ENCODE assay signal across 8 mouse cellular contexts in genomic region chr13:52253138-52253537, GRCm38 (mm10).
DNase-seq lines count a peak whose midpoint lies in the region; ATAC-seq and TF ChIP-seq lines count a peak whose summit lies in the region.

No protein-coding gene starts in this region.

- 31% methylated on average over 8 of the region's 8 CpGs for WGBS in intestine, embryonic 14.5 days
- 27% methylated on average over 8 of the region's 8 CpGs for WGBS in intestine, embryonic 15.5 days

- H3K4me3 ChIP-seq in intestine, embryonic 14.5 days (ENCODE audit: low read depth, low read length): no peak overlapping the region
- H3K4me3 ChIP-seq in intestine, embryonic 15.5 days (replicated peaks): no peak overlapping the region
- H3K4me3 ChIP-seq in E14TG2a.4 (replicated peaks; ENCODE audit: low read length): no peak overlapping the region

- H3K27me3 ChIP-seq in intestine, embryonic 14.5 days (replicated peaks; ENCODE audit: control insufficient read depth, insufficient read depth, low read length): no peaks in the 10 kb centered on the region
- H3K27me3 ChIP-seq in intestine, embryonic 15.5 days (replicated peaks): no peaks in the 10 kb centered on the region
- H3K27me3 ChIP-seq in E14TG2a.4 (ENCODE audit: insufficient read depth, low read length): peaks cover 6% of the 10 kb centered on the region; the same call in 1 of the 2 replicates

- TF ChIP-seq CTCF in E14TG2a.4 (conservative IDR thresholded peaks at IDR 0.05; ENCODE audit: low read length): peak; percentile 87

- H3K4me1 ChIP-seq in intestine, embryonic 14.5 days (replicated peaks; ENCODE audit: control insufficient read depth, insufficient read depth, low read length): no peaks in the 10 kb centered on the region
- no peaks in the 10 kb centered on the region for H3K4me1 ChIP-seq in intestine, embryonic 15.5 days (replicated peaks)
- H3K4me1 ChIP-seq in E14TG2a.4 (replicated peaks; ENCODE audit: low read depth, low read length): peaks cover 72% of the 10 kb centered on the region

- H3K9me3 ChIP-seq in intestine, embryonic 14.5 days (ENCODE audit: control insufficient read depth, low read length): no peaks in the 10 kb centered on the region
- H3K9me3 ChIP-seq in intestine, embryonic 15.5 days: no peaks in the 10 kb centered on the region
- no peaks in the 10 kb centered on the region for H3K9me3 ChIP-seq in E14TG2a.4 (ENCODE audit: low read length)

- peak; percentile 74 for DNase-seq in intestine, embryonic 14.5 days (ENCODE audit: low spot score)
- peak; percentile 19 for DNase-seq in cerebellum, adult 11-12 months
- DNase-seq in frontal cortex, postnatal 36 days (ENCODE audit: low spot score in 2 of 2): peak; percentile 34 to 66
- peak; percentile 21 for DNase-seq in lung, postnatal 10 days
- peak; percentile 76 for DNase-seq in retina, embryonic 14.5 days (ENCODE audit: low spot score)
- no peak for DNase-seq in urinary bladder, postnatal 4 days (ENCODE audit: low spot score in 2 of 2)

- H3K36me3 ChIP-seq in intestine, embryonic 14.5 days (ENCODE audit: control insufficient read depth, insufficient read depth, low read length): no peaks in the 10 kb centered on the region
- H3K36me3 ChIP-seq in intestine, embryonic 15.5 days: no peaks in the 10 kb centered on the region
- H3K36me3 ChIP-seq in E14TG2a.4 (ENCODE audit: insufficient read depth, low read length): no peaks in the 10 kb centered on the region

- no peak overlapping the region for H3K27ac ChIP-seq in intestine, embryonic 14.5 days (ENCODE audit: low read depth)
- no peak overlapping the region for H3K27ac ChIP-seq in intestine, embryonic 15.5 days

- no peak overlapping the region for H3K4me2 ChIP-seq in intestine, embryonic 14.5 days (ENCODE audit: low read length)
- H3K4me2 ChIP-seq in intestine, embryonic 15.5 days (replicated peaks): no peak overlapping the region

- no peak overlapping the region for H3K9ac ChIP-seq in intestine, embryonic 14.5 days (ENCODE audit: low read length)
- H3K9ac ChIP-seq in intestine, embryonic 15.5 days: no peak overlapping the region

- ATAC-seq in intestine, embryonic 14.5 days (replicated peaks; ENCODE audit: low FRiP score, low TSS enrichment, low read depth): 0 out of 2 replicates have a peak, but pooled peaks have one; percentile 50
- no peak; the same call in 1 of the 2 replicates for ATAC-seq in intestine, embryonic 15.5 days

Comparison
In these comparisons a context has a peak if more than half of its experiments do, and no peak if none do; other contexts are left out.
1. DNase-seq: peak in intestine, embryonic 14.5 days (single experiment), cerebellum, adult 11-12 months (single experiment), frontal cortex, postnatal 36 days (2 of 2), lung, postnatal 10 days (single experiment) and retina, embryonic 14.5 days (single experiment); none in urinary bladder, postnatal 4 days (0 of 2).